ENCODE assay signal across 8 mouse cellular contexts in the genomic region with DNA sequence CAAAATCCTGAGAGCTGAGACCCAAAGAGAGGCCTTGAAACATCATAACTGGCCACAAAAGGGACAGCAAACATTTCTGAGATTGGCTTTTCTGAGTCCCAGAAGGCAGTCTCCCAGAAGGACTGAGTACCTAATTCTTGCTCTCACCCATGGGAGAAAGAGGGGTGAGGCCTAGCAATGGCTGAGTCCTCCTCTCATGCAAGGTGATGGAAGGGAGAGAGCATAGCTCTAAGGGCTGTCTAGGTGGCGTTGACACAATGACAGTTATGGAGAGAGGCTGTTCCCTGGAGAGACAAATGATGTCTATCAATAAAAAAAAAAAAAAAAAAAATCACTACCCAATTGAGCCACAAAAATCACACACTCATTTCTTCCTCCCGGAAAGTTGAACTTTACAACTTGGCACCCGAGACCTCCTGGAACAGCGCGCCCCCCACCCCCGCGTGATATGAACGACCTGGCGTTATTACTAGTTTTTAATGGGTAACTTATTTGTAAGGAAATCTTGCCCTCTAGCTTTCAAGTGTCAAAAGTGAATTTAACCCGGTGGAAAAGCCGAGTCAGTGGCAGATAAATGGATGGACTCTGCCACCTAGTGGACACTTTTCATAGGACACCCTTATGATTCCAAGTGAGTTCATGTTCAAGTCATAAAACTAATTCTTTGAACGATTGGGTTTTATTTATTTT.
DNase-seq lines count a peak whose midpoint lies in the region; ATAC-seq lines count a peak whose summit lies in the region.

No protein-coding gene starts in this region.

- 16% methylated on average over 12 of the region's 12 CpGs for WGBS in limb, embryonic 10.5 days
- WGBS in midbrain, embryonic 16.5 days: 17% methylated on average over 12 of the region's 12 CpGs

- no peaks in the 10 kb centered on the region for H3K9me3 ChIP-seq in limb, embryonic 10.5 days (replicated peaks)
- no peaks in the 10 kb centered on the region for H3K9me3 ChIP-seq in midbrain, embryonic 16.5 days (replicated peaks; ENCODE audit: control insufficient read depth, low read length, poor library complexity, severe bottlenecking)

- no peak overlapping the region for H3K27ac ChIP-seq in limb, embryonic 10.5 days
- H3K27ac ChIP-seq in midbrain, embryonic 16.5 days (ENCODE audit: low read length): no peak overlapping the region

- H3K27me3 ChIP-seq in limb, embryonic 10.5 days (ENCODE audit: low read depth, poor library complexity, severe bottlenecking): peaks cover 45% of the 10 kb centered on the region
- peaks cover 15% of the 10 kb centered on the region for H3K27me3 ChIP-seq in midbrain, embryonic 16.5 days (ENCODE audit: control insufficient read depth, insufficient read depth, low read depth, low read length)

- peak overlapping the region; percentile 19; the same call in 1 of the 2 replicates for H3K4me2 ChIP-seq in midbrain, embryonic 16.5 days (ENCODE audit: low read length)

- ATAC-seq in granulocyte monocyte progenitor cell, adult 5-6 weeks (replicated peaks; ENCODE audit: poor library complexity, severe bottlenecking): peak; percentile 80
- peak; percentile 78 for ATAC-seq in midbrain, embryonic 16.5 days

- H3K4me3 ChIP-seq in limb, embryonic 10.5 days: no peak overlapping the region
- no peak overlapping the region for H3K4me3 ChIP-seq in midbrain, embryonic 16.5 days (ENCODE audit: low read depth, low read length)

- no peak overlapping the region for H3K9ac ChIP-seq in midbrain, embryonic 16.5 days (ENCODE audit: low read depth, low read length)

- H3K36me3 ChIP-seq in limb, embryonic 10.5 days: no peaks in the 10 kb centered on the region
- no peaks in the 10 kb centered on the region for H3K36me3 ChIP-seq in midbrain, embryonic 16.5 days (ENCODE audit: control insufficient read depth, insufficient read depth, low read length)

- DNase-seq in urinary bladder, adult 18-20 months (ENCODE audit: low spot score in 2 of 2): peak; percentile 36 to 52
- no peak for DNase-seq in urinary bladder, adult 2 months (ENCODE audit: low spot score)
- DNase-seq in cerebellum, postnatal 25 days: peak; percentile 47 to 71
- peak; percentile 76 to 85 for DNase-seq in kidney, adult 8-10 months
- peak; percentile 68 for DNase-seq in limb, embryonic 10.5 days (ENCODE audit: low spot score)
- DNase-seq in spleen, postnatal 10 days (ENCODE audit: low spot score in 2 of 2): peak; percentile 35 to 67

- peaks cover 15% of the 10 kb centered on the region for H3K4me1 ChIP-seq in limb, embryonic 10.5 days
- H3K4me1 ChIP-seq in midbrain, embryonic 16.5 days (ENCODE audit: control insufficient read depth, insufficient read depth, low read length): peaks cover 4% of the 10 kb centered on the region; the same call in 1 of the 2 replicates
